Mouse (Mus musculus) limb, embryonic 13.5 days (tissue): ENCODE measurements around the gene 4933416C03Rik. TPM values are rescaled to one million over a fixed set of nuclear protein-coding genes. Genes with fewer than 3 reads are reported as not detected.

Experiments
- ATAC-seq: fragments of 200-750 bp; cut with Nextera tagmentation; 2 replicates; pipeline ENCODE4 v1.8.0; 2017; ENCODE audit warnings: low read depth, moderate number of reproducible peaks, moderate TSS enrichment; ENCODE audit not compliant: low FRiP score
- H3K27ac ChIP-seq: fragments of 300-500 bp; sonication (generic); 2 replicates; pipeline ENCODE4 v1.5.1; 2015; ENCODE audit warnings: inconsistent platforms, mild to moderate bottlenecking, moderate library complexity
- H3K27me3 ChIP-seq: fragments of 300-500 bp; sonication (generic); 2 replicates; pipeline ENCODE4 v1.6.1; 2015; ENCODE audit warnings: mild to moderate bottlenecking, inconsistent platforms
- H3K36me3 ChIP-seq: fragments of 300-500 bp; sonication (generic); 2 replicates; pipeline ENCODE4 v1.6.1; 2015; ENCODE audit warnings: inconsistent platforms, mild to moderate bottlenecking, moderate library complexity
- H3K4me1 ChIP-seq: fragments of 300-500 bp; sonication (generic); 2 replicates; pipeline ENCODE4 v1.6.1; 2015; ENCODE audit warnings: inconsistent platforms
- H3K4me2 ChIP-seq: fragments of 300-500 bp; sonication (generic); replicated peaks from 2 replicates; pipeline ENCODE4 v1.6.1; 2015; ENCODE audit warnings: inconsistent platforms, mild to moderate bottlenecking, moderate library complexity
- H3K4me3 ChIP-seq: fragments of 300-500 bp; sonication (generic); 2 replicates; pipeline ENCODE4 v1.5.1; 2015; ENCODE audit warnings: moderate library complexity, mild to moderate bottlenecking, inconsistent platforms
- H3K9ac ChIP-seq: fragments of 300-500 bp; sonication (generic); 2 replicates; pipeline ENCODE4 v1.6.1; 2015; ENCODE audit warnings: mild to moderate bottlenecking, inconsistent platforms
- H3K9me3 ChIP-seq: fragments of 300-500 bp; sonication (generic); 2 replicates; pipeline ENCODE4 v1.6.1; 2016; ENCODE audit warnings: inconsistent platforms
- WGBS: fragments of 180-500 bp; shearing (Covaris S2); methylation state at CpG from one replicate; pipeline ENCODE4 v1.1.7; 2015; 5-methylcytosine and 5-hydroxymethylcytosine counted together
- polyA plus RNA-seq: library from polyadenylated mRNA; unstranded; fragments of >200 nt; fragmentation: Nextera tagmentation; extraction: Ambion mirVana; gene quantifications from 2 replicates; pipeline ENCODE4 v1.2.1, GENCODE M21; 2015

Gene 4933416C03Rik
- polyA plus RNA-seq, result not detected in 2 replicates

DNA sequence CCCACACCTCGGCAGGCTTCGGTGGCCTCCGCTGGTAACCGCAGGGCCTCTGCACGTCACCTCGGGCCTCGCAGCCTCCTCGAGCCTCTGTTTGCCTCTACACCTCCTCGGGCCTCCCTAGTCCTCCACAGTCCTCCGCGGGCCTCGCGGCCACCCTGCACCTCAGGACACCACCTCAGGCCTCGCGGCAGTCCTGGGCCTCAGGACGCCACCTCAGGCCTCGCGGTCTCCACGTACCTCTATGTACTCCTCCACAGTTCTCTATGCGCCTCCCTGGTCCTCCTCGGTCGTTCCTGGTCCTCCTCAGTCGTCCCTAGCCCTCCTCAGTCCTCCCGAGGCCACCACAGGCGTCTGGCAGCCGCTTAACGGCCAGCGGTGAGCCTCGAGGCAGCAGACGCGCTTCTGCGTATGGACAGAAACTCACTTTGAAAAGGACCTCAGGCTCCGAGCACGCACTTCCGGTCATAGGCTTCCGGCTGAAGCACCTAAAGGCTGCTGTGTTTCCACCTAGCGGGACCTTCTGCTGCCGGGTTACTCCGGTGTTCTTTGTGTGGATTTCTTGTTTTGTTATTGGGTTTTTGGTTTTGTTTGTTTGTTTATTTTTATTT is at the start of gene 4933416C03Rik:
Gene 4933416C03Rik, minus strand, starts transcription at position 51 of the 608 bp plus-strand sequence.
- Histone ChIP-seq H3K9me3 (peaks cover 10% of the 10 kb centered on the region), H3K9ac (no peak within 1 kb of the TSS), H3K4me1 (no peaks in the 10 kb centered on the region), H3K27ac (no peak within 1 kb of the TSS), H3K27me3 (no peaks in the 10 kb centered on the region), H3K4me2 (no peak within 1 kb of the TSS), H3K36me3 (no peaks in the 10 kb centered on the region), H3K4me3 (no peak within 1 kb of the TSS)
- ATAC-seq, result no peak
- 95% methylated on average over 39 of the region's 39 CpGs for WGBS

DNA sequence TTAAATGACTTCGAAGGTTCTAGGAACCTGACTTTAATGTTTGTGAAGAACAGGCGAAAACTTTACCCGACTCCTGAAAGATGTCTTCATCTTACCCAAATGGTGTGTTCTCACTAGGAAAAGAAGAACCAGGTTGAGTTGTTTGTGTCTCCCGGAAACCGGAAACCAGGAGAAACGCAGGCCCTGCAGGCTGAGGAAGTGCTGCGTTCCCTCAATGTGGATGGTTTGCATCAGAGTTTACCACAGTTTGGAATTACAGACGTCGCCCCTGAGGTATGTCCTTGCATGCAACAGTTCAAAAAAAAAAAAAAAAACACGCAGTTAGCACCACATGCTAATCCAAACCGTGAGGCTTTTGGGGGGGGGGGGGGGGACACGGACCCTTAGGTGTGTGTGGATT is 48.6 kb upstream of the 4933416C03Rik start:
- Histone ChIP-seq H3K4me1 (no peaks in the 10 kb centered on the region), H3K9me3 (no peaks in the 10 kb centered on the region), H3K9ac (no peak overlapping the region), H3K36me3 (no peaks in the 10 kb centered on the region), H3K27ac (no peak overlapping the region), H3K4me3 (no peak overlapping the region), H3K27me3 (no peaks in the 10 kb centered on the region), H3K4me2 (no peak overlapping the region)
- 60% methylated on average over 12 of the region's 12 CpGs for WGBS
- ATAC-seq, result no peak

DNA sequence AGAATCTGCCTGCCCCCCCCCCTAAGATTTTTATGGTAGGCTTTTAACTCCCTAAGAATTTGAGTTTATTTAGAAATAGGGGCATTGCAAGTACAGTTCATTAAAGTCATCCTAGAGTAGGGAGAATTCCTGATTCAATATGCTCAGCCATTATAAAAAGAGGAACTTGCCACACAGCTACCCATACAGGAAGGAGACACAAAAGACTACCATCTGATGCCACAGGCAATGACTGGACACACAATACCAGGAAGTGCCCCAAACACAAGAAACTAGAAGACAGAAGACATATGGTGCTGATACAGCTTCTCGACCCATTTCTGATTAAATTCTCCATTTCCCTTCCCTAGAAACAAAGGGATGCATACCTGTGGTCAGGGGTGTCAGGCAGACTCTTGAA is 43.0 kb upstream of the 4933416C03Rik start:
- Histone ChIP-seq H3K9me3 (peaks cover 7% of the 10 kb centered on the region), H3K27me3 (no peaks in the 10 kb centered on the region), H3K36me3 (no peaks in the 10 kb centered on the region), H3K4me2 (no peak overlapping the region), H3K4me3 (no peak overlapping the region), H3K27ac (no peak overlapping the region), H3K9ac (no peak overlapping the region), H3K4me1 (no peaks in the 10 kb centered on the region)
- ATAC-seq, result no peak
- WGBS, result 78% methylated on average over 1 of the region's 1 CpGs

DNA sequence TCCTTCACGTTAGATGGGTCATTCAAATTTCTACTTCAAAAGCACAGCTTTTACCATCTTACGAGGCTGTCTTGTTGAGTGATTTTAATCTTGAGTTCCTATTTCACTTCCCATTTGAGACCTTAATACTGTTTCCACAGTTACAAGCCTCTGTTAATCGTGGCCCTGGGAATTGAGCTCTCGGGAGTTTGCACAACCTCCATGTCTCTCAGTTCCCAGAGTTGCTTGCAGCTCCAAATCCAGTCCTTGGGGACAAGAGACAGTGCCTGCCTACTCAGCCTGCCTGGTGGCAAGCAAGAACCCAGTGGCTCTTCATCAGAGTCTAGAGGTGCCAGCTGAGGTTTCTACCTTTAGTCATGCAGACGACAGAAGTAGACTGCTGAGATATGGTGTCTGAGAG is 41.0 kb upstream of the 4933416C03Rik start:
- Histone ChIP-seq H3K9me3 (peaks cover 7% of the 10 kb centered on the region), H3K4me3 (no peak overlapping the region), H3K36me3 (no peaks in the 10 kb centered on the region), H3K27me3 (no peaks in the 10 kb centered on the region), H3K4me1 (no peaks in the 10 kb centered on the region), H3K4me2 (no peak overlapping the region), H3K9ac (no peak overlapping the region), H3K27ac (no peak overlapping the region)
- ATAC-seq, result no peak
- WGBS, result 66% methylated on average over 5 of the region's 5 CpGs

DNA sequence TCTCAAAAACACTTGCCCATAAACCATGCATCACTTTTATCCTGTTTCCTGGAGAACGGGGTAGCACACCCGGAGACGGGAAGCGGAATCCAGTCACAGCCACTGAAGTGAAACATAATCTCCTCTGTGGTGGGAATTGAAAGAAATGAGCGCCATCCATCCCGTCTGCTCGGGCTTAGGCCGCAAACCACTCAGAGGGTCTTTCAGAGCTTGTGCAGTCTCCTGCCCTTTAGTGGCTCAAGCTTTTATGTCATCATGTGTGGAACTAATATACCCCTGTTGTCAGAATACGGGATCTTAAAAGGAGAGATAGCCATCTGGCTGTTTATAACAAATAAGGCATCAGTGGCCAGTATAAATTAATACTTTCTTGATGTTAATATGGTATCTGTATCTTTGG is 32.4 kb upstream of the 4933416C03Rik start:
- no peaks in the 10 kb centered on the region for H3K4me1 ChIP-seq
- no peak for ATAC-seq
- no peaks in the 10 kb centered on the region for H3K27me3 ChIP-seq
- 27% methylated on average over 9 of the region's 9 CpGs for WGBS
- H3K27ac ChIP-seq, result no peak overlapping the region
- H3K36me3 ChIP-seq, result no peaks in the 10 kb centered on the region
- no peak overlapping the region for H3K4me3 ChIP-seq
- H3K9ac ChIP-seq, result no peak overlapping the region
- H3K4me2 ChIP-seq, result 0 out of 2 replicates have a peak overlapping the region, but pooled peaks have one; percentile 17
- H3K9me3 ChIP-seq, result no peaks in the 10 kb centered on the region

DNA sequence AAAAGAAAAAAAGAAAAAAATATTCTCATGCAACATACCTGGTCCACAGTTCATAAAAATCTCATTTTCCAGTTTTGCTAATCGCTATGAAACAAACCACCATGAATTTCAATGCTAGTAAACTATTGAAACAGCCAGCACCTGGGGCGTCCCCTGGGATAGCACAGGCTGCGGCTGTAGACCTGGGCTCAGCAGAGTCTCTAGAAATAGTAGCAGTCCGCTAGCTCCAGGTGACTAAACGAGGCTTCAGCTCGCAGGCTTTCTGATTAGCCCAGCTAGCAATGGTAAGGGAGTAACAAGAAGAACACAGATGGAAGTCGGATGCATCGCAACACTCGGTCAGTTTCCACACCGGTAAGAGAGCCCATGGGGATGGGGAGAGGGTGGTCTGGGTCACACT is 30.0 kb upstream of the 4933416C03Rik start:
- H3K36me3 ChIP-seq, result no peaks in the 10 kb centered on the region
- no peaks in the 10 kb centered on the region for H3K4me1 ChIP-seq
- H3K9ac ChIP-seq, result no peak overlapping the region
- H3K27ac ChIP-seq, result no peak overlapping the region
- no peak overlapping the region for H3K4me3 ChIP-seq
- 70% methylated on average over 10 of the region's 10 CpGs for WGBS
- H3K27me3 ChIP-seq, result no peaks in the 10 kb centered on the region
- no peaks in the 10 kb centered on the region for H3K9me3 ChIP-seq
- no peak overlapping the region for H3K4me2 ChIP-seq
- no peak for ATAC-seq

DNA sequence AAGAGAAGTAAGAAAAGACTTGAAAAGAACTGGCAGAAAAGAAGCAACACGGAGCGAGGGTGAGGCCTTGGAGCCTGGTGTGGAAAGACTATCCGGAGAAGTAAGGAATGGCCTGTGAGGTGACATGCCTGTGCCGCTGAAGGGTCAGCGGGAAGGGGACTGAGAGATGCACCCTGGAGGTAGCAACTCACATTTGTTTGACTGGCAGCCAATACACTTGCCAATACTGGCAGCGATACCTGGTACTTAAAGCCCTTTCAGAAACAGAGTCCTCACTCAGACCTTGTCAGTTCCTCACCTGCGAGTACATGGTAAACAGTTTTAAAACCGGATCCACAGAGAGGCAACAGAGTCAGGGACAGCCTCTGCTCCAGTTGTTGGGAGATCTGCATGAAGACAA is 26.5 kb upstream of the 4933416C03Rik start:
- Histone ChIP-seq H3K27ac (no peak overlapping the region), H3K27me3 (no peaks in the 10 kb centered on the region), H3K9ac (no peak overlapping the region), H3K36me3 (no peaks in the 10 kb centered on the region), H3K4me1 (no peaks in the 10 kb centered on the region), H3K4me3 (no peak overlapping the region), H3K4me2 (no peak overlapping the region), H3K9me3 (no peaks in the 10 kb centered on the region)
- no peak for ATAC-seq
- WGBS, result 88% methylated on average over 8 of the region's 8 CpGs

DNA sequence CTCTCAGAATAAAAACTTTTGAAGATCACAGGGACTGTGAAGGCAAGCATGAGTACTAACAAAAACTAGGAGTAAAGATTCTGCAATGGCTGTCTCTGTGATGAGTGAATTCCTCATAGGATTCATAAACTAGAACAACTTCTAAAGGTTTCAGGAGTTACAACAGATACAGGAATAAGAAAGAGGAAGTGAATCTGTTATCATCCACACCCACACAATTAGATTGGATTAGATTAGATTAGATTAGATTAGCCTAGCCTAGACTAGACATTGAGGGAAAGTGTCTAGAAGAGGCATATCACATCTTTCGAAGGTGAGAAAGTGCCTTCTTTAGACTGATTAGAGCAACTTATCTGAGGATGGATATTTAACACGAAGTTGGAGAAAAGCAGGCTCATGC is 21.5 kb upstream of the 4933416C03Rik start:
- WGBS, result 76% methylated on average over 2 of the region's 2 CpGs

DNA sequence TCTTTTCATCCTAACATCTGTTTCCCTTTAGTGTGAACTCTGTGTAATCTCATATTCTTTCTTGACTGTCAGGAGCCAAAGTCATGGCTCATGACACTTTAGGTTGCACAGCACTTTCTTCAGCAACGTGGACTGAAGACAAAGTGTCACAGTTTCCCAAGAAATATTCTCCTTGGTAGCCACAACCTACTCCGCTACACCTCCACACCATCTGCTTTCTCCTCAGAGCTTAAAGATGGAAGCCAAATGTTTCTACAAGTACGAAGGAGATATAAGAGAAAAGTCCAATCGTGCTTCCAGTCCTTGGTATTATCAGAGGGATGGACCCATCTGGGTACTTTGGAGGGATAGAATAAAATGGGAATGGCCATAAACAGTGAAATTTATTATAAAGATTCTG is 18.5 kb upstream of the 4933416C03Rik start:
- WGBS, result 64% methylated on average over 4 of the region's 4 CpGs

More for the DNA sequence above, 21.5 kb upstream of the 4933416C03Rik start:
- Histone ChIP-seq H3K4me1 (no peaks in the 10 kb centered on the region), H3K9ac (no peak overlapping the region), H3K27ac (no peak overlapping the region), H3K9me3 (no peaks in the 10 kb centered on the region), H3K4me2 (no peak overlapping the region), H3K36me3 (no peaks in the 10 kb centered on the region), H3K4me3 (no peak overlapping the region), H3K27me3 (no peaks in the 10 kb centered on the region)
- ATAC-seq, result no peak

DNA sequence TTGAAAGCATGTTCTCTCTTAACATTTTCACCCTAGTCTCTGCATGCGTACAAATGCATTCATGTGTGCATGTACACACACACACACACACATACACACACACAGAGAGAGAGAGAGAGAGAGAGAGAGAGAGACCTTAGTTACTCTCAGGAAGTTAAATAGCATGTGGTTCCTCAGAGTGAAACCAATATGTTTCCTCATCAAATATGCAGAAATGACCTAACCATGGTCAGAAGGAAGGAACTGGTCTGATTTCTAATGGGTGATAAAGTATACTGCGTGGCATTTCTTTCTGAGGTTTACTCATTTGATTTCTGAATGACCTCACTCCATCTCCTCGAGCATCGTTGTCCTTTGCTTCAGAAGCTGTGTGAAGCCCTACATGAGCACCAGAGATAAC is 17.5 kb upstream of the 4933416C03Rik start:
- WGBS, result 82% methylated on average over 4 of the region's 4 CpGs
- Histone ChIP-seq H3K4me3 (no peak overlapping the region), H3K27me3 (no peaks in the 10 kb centered on the region), H3K36me3 (no peaks in the 10 kb centered on the region), H3K9me3 (no peaks in the 10 kb centered on the region), H3K9ac (no peak overlapping the region), H3K4me2 (no peak overlapping the region), H3K27ac (no peak overlapping the region), H3K4me1 (no peaks in the 10 kb centered on the region)
- ATAC-seq, result no peak

More for the DNA sequence above, 18.5 kb upstream of the 4933416C03Rik start:
- H3K4me1 ChIP-seq, result no peaks in the 10 kb centered on the region
- H3K27me3 ChIP-seq, result no peaks in the 10 kb centered on the region
- ATAC-seq, result no peak
- no peak overlapping the region for H3K4me2 ChIP-seq
- H3K9me3 ChIP-seq, result no peaks in the 10 kb centered on the region
- H3K9ac ChIP-seq, result no peak overlapping the region
- no peak overlapping the region for H3K27ac ChIP-seq
- H3K36me3 ChIP-seq, result no peaks in the 10 kb centered on the region
- no peak overlapping the region for H3K4me3 ChIP-seq

DNA sequence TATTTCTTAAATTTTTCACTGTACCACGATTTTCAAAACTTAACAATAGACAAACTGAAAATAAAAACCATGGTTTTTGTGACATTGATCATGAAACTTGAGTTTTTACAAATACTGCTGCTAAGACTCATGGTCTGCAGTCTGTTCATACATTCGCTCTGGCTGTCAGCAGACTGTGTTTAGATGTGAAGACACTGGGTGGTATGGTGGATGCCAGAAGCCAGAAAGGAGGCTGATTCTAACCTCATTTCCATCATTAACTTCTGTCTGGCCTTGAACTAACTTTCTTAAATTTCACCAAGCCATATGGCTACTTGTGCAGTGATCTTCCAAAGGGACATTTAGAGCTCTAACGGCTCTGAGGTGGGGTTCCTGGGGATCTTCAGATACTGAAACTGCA is 16.7 kb upstream of the 4933416C03Rik start:
- no peak for ATAC-seq
- whole genome bisulfite sequencing, result 79% methylated on average over 3 of the region's 3 CpGs

DNA sequence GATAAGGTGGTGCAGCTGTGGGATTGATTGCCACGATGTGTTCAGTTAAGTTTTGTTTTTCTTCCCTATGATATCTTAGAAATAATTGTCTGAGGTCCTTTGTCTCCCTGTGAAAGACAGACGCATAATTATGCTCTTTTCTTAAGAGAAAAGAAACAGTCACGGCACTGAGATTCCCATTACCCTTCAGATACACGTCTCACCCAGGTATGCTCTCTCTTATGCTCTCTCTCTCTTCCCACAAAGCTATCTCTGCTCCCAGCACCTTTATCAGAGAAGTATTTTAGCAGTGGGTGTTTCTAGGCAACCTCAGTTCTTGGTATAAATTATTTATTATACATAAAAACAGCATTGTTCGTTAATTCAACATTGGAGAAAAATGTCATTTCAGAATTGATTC is 11.6 kb upstream of the 4933416C03Rik start:
- Histone ChIP-seq H3K9me3 (no peaks in the 10 kb centered on the region), H3K4me3 (no peak overlapping the region), H3K9ac (no peak overlapping the region), H3K27me3 (no peaks in the 10 kb centered on the region), H3K36me3 (no peaks in the 10 kb centered on the region), H3K4me2 (no peak overlapping the region), H3K4me1 (peaks cover 6% of the 10 kb centered on the region; the same call in 1 of the 2 replicates), H3K27ac (no peak overlapping the region)
- WGBS, result 81% methylated on average over 5 of the region's 5 CpGs
- ATAC-seq, result no peak

More for the DNA sequence above, 16.7 kb upstream of the 4933416C03Rik start:
- no peaks in the 10 kb centered on the region for H3K9me3 ChIP-seq
- H3K4me2 ChIP-seq, result no peak overlapping the region
- no peaks in the 10 kb centered on the region for H3K27me3 ChIP-seq
- H3K9ac ChIP-seq, result no peak overlapping the region
- H3K4me3 ChIP-seq, result no peak overlapping the region
- H3K27ac ChIP-seq, result no peak overlapping the region
- H3K4me1 ChIP-seq, result no peaks in the 10 kb centered on the region
- H3K36me3 ChIP-seq, result no peaks in the 10 kb centered on the region

DNA sequence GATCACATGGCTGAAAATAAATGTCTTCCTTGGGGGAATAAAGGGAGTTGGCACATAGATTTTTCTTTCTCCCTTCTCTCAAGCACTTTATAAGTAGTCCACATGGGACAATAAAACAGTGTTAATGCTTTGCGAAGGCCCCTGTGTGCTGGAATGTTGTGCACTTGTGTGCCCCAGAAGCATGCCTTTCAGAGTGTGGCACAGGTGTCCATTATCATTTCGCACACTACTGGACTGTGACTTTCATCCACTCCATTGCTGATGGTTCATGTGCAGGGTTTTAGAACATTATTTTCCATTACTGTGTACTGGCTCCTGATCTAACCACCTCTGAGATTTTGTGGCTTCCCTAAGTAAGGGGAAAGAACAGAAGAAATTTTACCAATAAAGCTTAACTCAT is 10.1 kb upstream of the 4933416C03Rik start:
- 47% methylated on average over 2 of the region's 2 CpGs for WGBS
- Histone ChIP-seq H3K4me1 (peaks cover 6% of the 10 kb centered on the region; the same call in 1 of the 2 replicates), H3K9ac (no peak overlapping the region), H3K9me3 (no peaks in the 10 kb centered on the region), H3K27me3 (no peaks in the 10 kb centered on the region), H3K4me3 (no peak overlapping the region), H3K36me3 (no peaks in the 10 kb centered on the region), H3K27ac (no peak overlapping the region), H3K4me2 (no peak overlapping the region)
- ATAC-seq, result no peak
